Mouse (Mus musculus) bone marrow macrophage, adult 2 months (primary cell): ENCODE data around the gene Lhpp.

Source experiments
- CTCF ChIP-seq: IDR thresholded peaks from 2 replicates; pipeline ENCODE4 v1.5.1; 2012; ENCODE audit warnings: low read depth, mild to moderate bottlenecking, low read length, moderate library complexity
- POLR2A ChIP-seq: IDR thresholded peaks from 2 replicates; pipeline ENCODE4 v1.6.1; 2012; ENCODE audit warnings: mild to moderate bottlenecking, low read depth, low read length, borderline replicate concordance

DNA sequence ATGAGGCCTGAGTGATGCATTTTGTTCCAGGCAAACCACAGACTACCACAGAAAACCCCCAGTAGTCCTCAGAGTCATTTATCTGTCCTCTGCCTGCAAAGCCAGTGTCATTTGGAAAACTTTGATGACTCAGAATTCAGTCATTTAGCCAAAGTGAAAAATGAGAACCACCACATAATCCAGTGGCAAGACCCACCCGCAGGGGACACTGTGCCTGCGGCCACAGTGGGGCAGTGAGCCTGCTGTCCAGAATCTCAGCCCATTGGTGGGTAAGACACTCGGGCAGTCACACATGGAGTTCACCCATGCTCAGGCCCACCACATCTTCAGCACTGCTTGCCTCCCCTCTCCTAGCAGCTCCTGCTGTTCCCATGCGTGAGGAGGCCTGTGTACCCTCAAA is 109.1 kb downstream of the Lhpp start:
- TF ChIP-seq CTCF (no peak), POLR2A (no peak)
